Mouse (Mus musculus) kidney, embryonic 14.5 days (tissue): ENCODE data around the gene Mgst2. TPM values are rescaled to one million over a fixed set of nuclear protein-coding genes. Genes with fewer than 3 reads are reported as not detected.

ENCODE experiments used
- ATAC-seq: fragments of 200-750 bp; cut with Nextera tagmentation; 2 replicates; pipeline ENCODE4 v1.8.0; 2017; ENCODE audit warnings: moderate number of reproducible peaks, mild to moderate bottlenecking, moderate TSS enrichment, moderate library complexity; ENCODE audit not compliant: low FRiP score, low TSS enrichment
- H3K27ac ChIP-seq: fragments of 300-500 bp; sonication (generic); 2 replicates; pipeline ENCODE4 v1.5.1; 2014; ENCODE audit warnings: low read depth, mild to moderate bottlenecking, low read length, moderate library complexity, mixed read lengths
- H3K27me3 ChIP-seq: fragments of 300-500 bp; sonication (generic); 2 replicates; pipeline ENCODE4 v1.6.1; 2014; ENCODE audit warnings: mild to moderate bottlenecking, low read length; ENCODE audit not compliant: control insufficient read depth, insufficient read depth
- H3K36me3 ChIP-seq: fragments of 300-500 bp; sonication (generic); 2 replicates; pipeline ENCODE4 v1.6.1; 2014; ENCODE audit warnings: low read length, mixed read lengths; ENCODE audit not compliant: control insufficient read depth, insufficient read depth
- H3K4me1 ChIP-seq: fragments of 300-500 bp; sonication (generic); 2 replicates; pipeline ENCODE4 v1.6.1; 2014; ENCODE audit warnings: low read length, mixed read lengths; ENCODE audit not compliant: control insufficient read depth, insufficient read depth
- H3K4me2 ChIP-seq: fragments of 300-500 bp; sonication (generic); replicated peaks from 2 replicates; pipeline ENCODE4 v1.6.1; 2014; ENCODE audit warnings: low read depth, mild to moderate bottlenecking, low read length
- H3K4me3 ChIP-seq: fragments of 300-500 bp; sonication (generic); 2 replicates; pipeline ENCODE4 v1.5.1; 2014; ENCODE audit warnings: mild to moderate bottlenecking, low read length
- H3K9ac ChIP-seq: fragments of 300-500 bp; sonication (generic); 2 replicates; pipeline ENCODE4 v1.6.1; 2014; ENCODE audit warnings: low read depth, mild to moderate bottlenecking, low read length, moderate library complexity
- H3K9me3 ChIP-seq: fragments of 300-500 bp; sonication (generic); 2 replicates; pipeline ENCODE4 v1.6.1; 2016; ENCODE audit warnings: low read length; ENCODE audit not compliant: control insufficient read depth
- WGBS: fragments of 180-500 bp; shearing (Covaris S2); extraction: QIAGEN DNeasy Blood & Tissue Kit; methylation state at CpG from one replicate; pipeline ENCODE4 v1.1.7; 2014; 5-methylcytosine and 5-hydroxymethylcytosine counted together
- polyA plus RNA-seq: library from polyadenylated mRNA; unstranded; fragments of >200 nt; fragmentation: Nextera tagmentation; extraction: Ambion mirVana; gene quantifications from 2 replicates; pipeline ENCODE4 v1.2.1, GENCODE M21; 2014

The Mgst2 gene
- polyA plus RNA-seq, 1 experiment from 2014 or later: 0.51 TPM

GRCm38 (mm10) chr3:51649426-51649825 lies 10.7 kb upstream of the Mgst2 start:
- Histone ChIP-seq H3K4me3 (no peak overlapping the region), H3K9ac (no peak overlapping the region), H3K27me3 (no peaks in the 10 kb centered on the region), H3K27ac (no peak overlapping the region), H3K9me3 (no peaks in the 10 kb centered on the region), H3K36me3 (no peaks in the 10 kb centered on the region), H3K4me2 (no peak overlapping the region), H3K4me1 (peaks cover 17% of the 10 kb centered on the region; the same call in 1 of the 2 replicates)
- 49% methylated on average over 8 of the region's 8 CpGs for WGBS
- ATAC-seq: no peak

- no peaks in the 10 kb centered on the region for H3K27me3 ChIP-seq
- H3K9me3 ChIP-seq: no peaks in the 10 kb centered on the region
- no peaks in the 10 kb centered on the region for H3K36me3 ChIP-seq
- 0 out of 2 replicates have a peak, but pooled peaks have one; percentile 18 for ATAC-seq
- H3K4me1 ChIP-seq: peaks cover 17% of the 10 kb centered on the region; the same call in 1 of the 2 replicates
- no peak overlapping the region for H3K4me3 ChIP-seq
- H3K9ac ChIP-seq: no peak overlapping the region
- 36% methylated on average over 8 of the region's 8 CpGs for WGBS
- no peak overlapping the region for H3K4me2 ChIP-seq
- no peak overlapping the region for H3K27ac ChIP-seq
Observed at GRCm38 (mm10) chr3:51649986-51650385, 10.2 kb upstream of the Mgst2 start.

- H3K9me3 ChIP-seq: no peaks in the 10 kb centered on the region
- H3K4me2 ChIP-seq: no peak overlapping the region
- no peaks in the 10 kb centered on the region for H3K27me3 ChIP-seq
- H3K4me3 ChIP-seq: no peak overlapping the region
- 84% methylated on average over 2 of the region's 2 CpGs for WGBS
- no peaks in the 10 kb centered on the region for H3K36me3 ChIP-seq
- no peak for ATAC-seq
- H3K9ac ChIP-seq: no peak overlapping the region
- peaks cover 17% of the 10 kb centered on the region; the same call in 1 of the 2 replicates for H3K4me1 ChIP-seq
- H3K27ac ChIP-seq: no peak overlapping the region
Observed at GRCm38 (mm10) chr3:51651149-51651548, 9.0 kb upstream of the Mgst2 start.

GRCm38 (mm10) chr3:51652292-51652691 lies 7.9 kb upstream of the Mgst2 start:
- 2% methylated on average over 9 of the region's 9 CpGs for WGBS
- peak overlapping the region; percentile 8; the same call in 1 of the 2 replicates for H3K4me3 ChIP-seq
- peak overlapping the region; percentile 38 for H3K4me2 ChIP-seq
- H3K36me3 ChIP-seq: no peaks in the 10 kb centered on the region
- H3K27ac ChIP-seq: peak overlapping the region; percentile 71; the same call in 1 of the 2 replicates
- no peaks in the 10 kb centered on the region for H3K9me3 ChIP-seq
- peaks cover 17% of the 10 kb centered on the region; the same call in 1 of the 2 replicates for H3K4me1 ChIP-seq
- H3K9ac ChIP-seq: no peak overlapping the region; the same call in 1 of the 2 replicates
- peak; percentile 58 for ATAC-seq
- H3K27me3 ChIP-seq: no peaks in the 10 kb centered on the region

- 0% methylated on average over 9 of the region's 9 CpGs for WGBS
- peak overlapping the region; percentile 8; the same call in 1 of the 2 replicates for H3K4me3 ChIP-seq
- H3K27me3 ChIP-seq: no peaks in the 10 kb centered on the region
- H3K4me2 ChIP-seq: peak overlapping the region; percentile 38
- peaks cover 17% of the 10 kb centered on the region; the same call in 1 of the 2 replicates for H3K4me1 ChIP-seq
- no peaks in the 10 kb centered on the region for H3K36me3 ChIP-seq
- ATAC-seq: peak; percentile 70
- peak overlapping the region; percentile 71; the same call in 1 of the 2 replicates for H3K27ac ChIP-seq
- no peaks in the 10 kb centered on the region for H3K9me3 ChIP-seq
- no peak overlapping the region; the same call in 1 of the 2 replicates for H3K9ac ChIP-seq
Observed at GRCm38 (mm10) chr3:51652701-51653100, 7.5 kb upstream of the Mgst2 start.

GRCm38 (mm10) chr3:51654303-51655055 lies 5.7 kb upstream of the Mgst2 start:
- Histone ChIP-seq H3K9ac (no peak overlapping the region), H3K27me3 (no peaks in the 10 kb centered on the region), H3K4me2 (no peak overlapping the region), H3K4me1 (peaks cover 12% of the 10 kb centered on the region; the same call in 1 of the 2 replicates), H3K4me3 (no peak overlapping the region), H3K27ac (no peak overlapping the region), H3K9me3 (no peaks in the 10 kb centered on the region), H3K36me3 (no peaks in the 10 kb centered on the region)
- 80% methylated on average over 6 of the region's 6 CpGs for WGBS
- ATAC-seq: no peak

GRCm38 (mm10) chr3:51659415-51659814 lies 745 bp upstream of the Mgst2 start:
- no peak overlapping the region for H3K27ac ChIP-seq
- H3K9ac ChIP-seq: no peak overlapping the region
- H3K4me3 ChIP-seq: no peak overlapping the region
- no peaks in the 10 kb centered on the region for H3K36me3 ChIP-seq
- no peak overlapping the region for H3K4me2 ChIP-seq
- no peak for ATAC-seq
- 0 out of 2 replicates have a peak, but pooled peaks cover 3% of the 10 kb centered on the region for H3K4me1 ChIP-seq
- H3K27me3 ChIP-seq: no peaks in the 10 kb centered on the region
- no peaks in the 10 kb centered on the region for H3K9me3 ChIP-seq
- WGBS: 87% methylated on average over 5 of the region's 5 CpGs

- no peak for ATAC-seq
- H3K4me1 ChIP-seq: 0 out of 2 replicates have a peak, but pooled peaks cover 3% of the 10 kb centered on the region
- H3K4me3 ChIP-seq: no peak overlapping the region
- no peak overlapping the region for H3K9ac ChIP-seq
- H3K4me2 ChIP-seq: no peak overlapping the region
- no peak overlapping the region for H3K27ac ChIP-seq
- H3K27me3 ChIP-seq: no peaks in the 10 kb centered on the region
- WGBS: 74% methylated on average over 3 of the region's 3 CpGs
- no peaks in the 10 kb centered on the region for H3K9me3 ChIP-seq
- no peaks in the 10 kb centered on the region for H3K36me3 ChIP-seq
Observed at GRCm38 (mm10) chr3:51660821-51661276, 689 bp downstream of the Mgst2 start.

- Histone ChIP-seq H3K36me3 (no peaks in the 10 kb centered on the region), H3K27me3 (no peaks in the 10 kb centered on the region), H3K9ac (no peak overlapping the region), H3K27ac (no peak overlapping the region), H3K4me1 (0 out of 2 replicates have a peak, but pooled peaks cover 3% of the 10 kb centered on the region), H3K9me3 (no peaks in the 10 kb centered on the region), H3K4me3 (no peak overlapping the region), H3K4me2 (no peak overlapping the region)
- ATAC-seq: no peak
- 62% methylated on average over 5 of the region's 5 CpGs for WGBS
Observed at GRCm38 (mm10) chr3:51661376-51661775, 1.2 kb downstream of the Mgst2 start.
